Mouse (Mus musculus): ENCODE measurements at regions not wholly inside any gene's neighbourhood (a gene's known extent, or its start where the extent isn't known, plus 50 kb on each side); places are given as distances from the start of the nearest gene placed in this dataset.

DNA sequence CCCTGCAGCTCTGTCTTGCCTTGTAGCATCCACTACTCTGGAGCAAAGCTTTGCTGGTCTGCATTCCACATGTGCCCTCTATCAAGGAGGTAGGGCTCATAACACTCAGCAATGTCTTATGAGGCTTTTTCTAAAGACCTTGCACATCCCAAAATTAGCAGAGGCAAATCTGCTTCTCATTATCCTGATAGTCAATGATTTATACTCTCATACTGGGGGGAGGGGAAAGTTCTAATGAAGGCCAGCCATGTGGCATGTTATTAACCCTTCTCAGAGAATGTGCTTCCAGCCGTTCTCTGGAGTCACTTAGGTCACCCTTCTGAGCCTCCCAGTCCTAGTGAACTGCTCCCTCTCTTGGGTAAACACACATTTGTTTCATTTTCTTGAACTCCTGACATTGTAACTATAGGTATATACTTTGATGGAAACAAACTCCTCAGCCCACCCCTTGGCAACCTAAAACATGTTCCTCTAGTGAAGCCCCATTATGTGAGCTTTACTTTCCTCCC is 307.7 kb upstream of the Nt5c1b start:
- DNase-seq (ENCODE audit: low spot score) = no peak

DNA sequence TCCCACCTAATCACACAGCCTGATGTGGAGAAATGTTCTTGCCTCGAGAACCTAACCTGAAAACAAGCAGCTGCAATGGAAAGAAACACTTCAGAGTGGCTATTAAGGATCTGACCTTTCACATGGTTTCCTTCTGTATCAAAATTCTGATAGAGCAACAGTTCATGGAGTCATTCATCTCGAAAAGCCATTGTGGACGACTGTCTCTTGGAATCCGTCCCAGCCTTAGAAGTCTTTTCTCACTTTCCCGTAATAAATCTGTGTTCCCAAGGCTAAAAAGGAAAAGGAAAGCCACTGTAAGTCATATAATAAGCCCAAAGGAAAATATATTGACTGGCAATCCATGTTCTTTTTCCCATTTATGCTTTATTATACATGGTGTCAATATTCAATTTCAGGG is 291.4 kb upstream of the Nt5c1b start:
- DNase-seq (ENCODE audit: low spot score) = no peak

DNA sequence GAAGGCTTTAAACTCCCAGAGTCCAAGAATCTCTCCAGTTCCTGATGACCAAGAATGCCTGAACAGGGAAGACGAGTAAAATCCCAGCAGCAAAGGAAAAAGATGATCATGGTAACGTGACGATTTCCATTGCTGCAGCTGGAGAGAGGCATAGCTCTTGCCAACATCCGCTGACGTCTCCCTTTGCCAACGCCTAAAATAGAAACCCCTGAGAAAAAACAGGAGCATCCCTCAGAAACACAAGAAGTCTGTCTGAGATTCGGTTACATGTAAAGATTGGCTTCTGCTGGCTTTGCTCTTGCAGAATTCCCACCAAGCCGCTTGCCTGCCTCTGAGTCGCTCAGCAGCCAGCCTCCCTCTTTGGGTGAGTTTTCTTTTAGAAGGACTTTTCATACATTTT is 290.3 kb upstream of the Nt5c1b start:
- DNase-seq (ENCODE audit: low spot score) = peak; percentile 9

DNA sequence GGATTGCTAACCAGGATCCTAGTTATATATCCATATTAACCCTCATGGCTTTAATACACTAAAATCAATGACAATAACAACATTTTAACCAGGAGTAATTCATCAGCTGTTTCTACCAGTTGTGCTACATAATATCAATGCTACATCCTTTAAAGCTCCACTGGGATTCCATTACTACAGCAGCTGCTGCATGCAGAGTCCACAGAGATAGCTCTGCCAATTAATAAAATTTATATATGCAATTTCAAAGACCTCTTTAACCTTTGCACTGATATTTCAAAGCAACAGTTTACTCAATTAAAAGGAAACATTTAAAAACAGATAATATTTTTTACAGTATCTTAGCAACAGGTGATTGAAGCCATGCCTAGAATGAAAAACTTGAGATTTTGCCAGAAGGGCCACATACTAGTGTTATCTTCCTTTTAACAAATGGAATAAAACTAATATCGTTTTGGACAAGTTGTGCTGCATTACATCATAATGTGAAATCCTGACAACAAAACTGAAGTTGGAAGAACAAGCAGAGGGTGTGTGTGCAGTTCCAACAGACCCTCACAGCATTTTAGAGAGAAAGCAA is 256.8 kb upstream of the Nt5c1b start:
- DNase-seq (ENCODE audit: low spot score) = peak; percentile 23

DNA sequence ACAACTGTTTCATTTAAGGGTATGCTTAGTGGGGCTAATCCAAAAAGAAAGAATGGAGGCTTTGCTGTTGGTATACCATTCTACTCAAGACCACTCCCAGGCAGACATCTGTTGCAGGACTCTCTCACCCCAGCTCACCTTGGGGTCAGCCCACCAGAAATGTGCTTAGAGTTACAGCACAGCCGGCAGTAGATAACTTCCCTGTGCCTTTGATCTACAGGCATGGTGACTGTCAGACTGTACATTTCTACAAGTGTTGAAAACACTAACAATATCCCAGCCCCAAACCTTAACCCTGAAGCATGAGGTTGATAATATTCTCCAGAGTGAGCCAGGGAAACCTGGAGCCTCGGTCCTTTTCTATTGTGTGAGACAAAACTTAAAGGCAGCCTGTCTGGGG is 247.7 kb upstream of the Nt5c1b start:
- DNase-seq (ENCODE audit: low spot score) = no peak

DNA sequence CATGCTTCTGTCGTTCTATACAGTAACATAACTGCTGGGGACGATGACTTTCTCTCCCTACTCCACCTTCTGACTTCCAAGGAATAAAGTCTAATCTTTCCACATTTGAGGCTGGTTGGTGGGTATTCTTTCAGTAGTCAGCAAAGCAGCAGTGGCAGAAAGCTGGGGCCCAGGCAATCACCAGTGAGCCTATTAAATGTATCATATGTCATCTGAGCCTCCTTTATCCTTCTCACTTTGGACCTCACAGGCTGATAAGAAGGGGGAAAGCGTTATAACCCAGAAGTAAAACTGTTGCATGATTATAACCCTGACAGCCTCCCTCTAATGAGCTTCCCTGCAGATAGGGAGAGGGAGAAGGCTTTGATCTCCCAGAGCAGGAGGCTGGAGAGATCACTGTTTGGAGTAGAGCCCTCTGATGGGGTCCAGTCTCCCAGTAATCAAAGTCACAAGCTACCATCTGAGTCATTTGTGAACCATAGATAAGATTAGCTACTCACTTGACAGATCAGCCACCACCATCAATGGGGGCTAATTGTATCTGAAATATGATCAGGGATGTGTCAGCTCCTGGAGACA is 241.7 kb upstream of the Nt5c1b start:
- DNase-seq (ENCODE audit: low spot score) = no peak

DNA sequence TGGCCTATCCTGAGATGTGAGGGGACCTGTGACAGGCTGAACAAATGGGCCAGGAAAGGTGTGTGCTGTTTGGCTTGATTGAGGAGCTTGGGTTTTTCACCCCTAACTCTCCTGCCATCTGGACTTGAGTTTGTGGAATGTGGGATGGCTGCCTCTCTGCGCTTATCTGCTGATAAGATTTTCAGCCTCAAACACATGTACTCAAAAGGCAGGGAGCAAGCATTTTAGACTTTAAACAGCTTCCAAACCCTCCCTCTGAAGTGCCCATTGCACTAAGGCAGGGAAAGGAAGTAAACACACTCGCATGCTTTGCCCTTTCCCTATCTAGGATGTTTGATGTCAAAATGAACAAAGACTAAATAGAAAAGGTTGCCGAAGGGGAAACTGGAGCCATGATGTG is 235.6 kb upstream of the Nt5c1b start:
- no peak for DNase-seq (ENCODE audit: low spot score)

DNA sequence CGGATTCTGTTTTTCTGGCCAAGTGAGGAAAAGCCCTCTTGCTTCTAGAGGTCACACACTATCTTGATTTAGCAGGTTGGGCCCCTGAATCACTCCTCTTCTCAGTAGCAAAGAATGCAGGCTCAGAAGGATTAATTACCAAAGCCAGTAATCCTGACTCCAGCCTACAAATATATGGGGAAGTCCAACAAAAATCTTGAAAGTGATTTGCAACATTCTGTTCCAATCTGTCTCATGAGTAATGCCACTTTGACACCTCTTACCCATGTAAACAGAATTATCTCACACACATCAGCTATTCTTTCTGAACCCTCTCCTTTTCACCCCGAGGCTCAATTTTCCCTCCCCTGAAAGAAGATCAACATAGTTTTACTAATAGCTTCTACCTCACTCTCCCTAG is 233.9 kb upstream of the Nt5c1b start:
- no peak for DNase-seq (ENCODE audit: low spot score)

DNA sequence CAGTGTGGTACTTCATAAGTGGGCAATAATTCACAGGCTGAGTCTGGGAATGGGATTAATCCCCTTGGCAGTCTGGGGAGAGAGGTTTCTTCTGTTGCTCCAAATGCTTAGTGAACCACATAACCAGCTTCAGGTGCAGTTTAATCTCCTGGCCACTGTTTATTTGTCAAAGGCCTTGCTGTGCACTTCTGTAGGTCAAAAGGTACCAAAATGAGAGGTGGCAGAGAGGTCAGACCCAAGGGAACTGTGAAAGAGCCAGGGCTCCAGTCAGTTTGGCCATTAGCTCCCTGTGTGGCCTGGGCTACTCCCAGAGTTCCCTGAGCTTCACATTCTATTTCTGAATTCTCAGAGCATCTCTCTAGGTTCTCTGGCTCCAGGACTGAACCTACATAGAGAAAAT is 229.6 kb upstream of the Nt5c1b start:
- no peak for DNase-seq (ENCODE audit: low spot score)

DNA sequence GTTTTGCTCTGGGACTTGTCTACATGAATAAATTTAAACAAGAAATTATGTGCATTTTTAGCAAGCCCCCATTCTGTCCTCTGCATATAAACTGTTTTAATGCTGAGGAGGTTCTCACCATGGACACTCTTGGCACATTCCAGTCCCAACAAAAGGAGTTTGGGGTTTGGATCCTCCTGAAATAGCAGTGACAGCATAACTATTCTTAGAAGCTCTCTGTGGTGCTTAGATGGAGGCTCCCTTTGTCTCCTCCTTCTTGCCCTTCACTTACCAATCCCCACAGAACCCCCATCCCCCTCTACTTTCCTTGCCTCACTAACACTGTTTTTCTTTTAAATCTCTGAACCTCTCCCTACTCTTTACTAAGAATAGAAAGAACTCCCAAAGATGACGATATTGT is 208.9 kb upstream of the Nt5c1b start:
- DNase-seq (ENCODE audit: low spot score) = no peak

DNA sequence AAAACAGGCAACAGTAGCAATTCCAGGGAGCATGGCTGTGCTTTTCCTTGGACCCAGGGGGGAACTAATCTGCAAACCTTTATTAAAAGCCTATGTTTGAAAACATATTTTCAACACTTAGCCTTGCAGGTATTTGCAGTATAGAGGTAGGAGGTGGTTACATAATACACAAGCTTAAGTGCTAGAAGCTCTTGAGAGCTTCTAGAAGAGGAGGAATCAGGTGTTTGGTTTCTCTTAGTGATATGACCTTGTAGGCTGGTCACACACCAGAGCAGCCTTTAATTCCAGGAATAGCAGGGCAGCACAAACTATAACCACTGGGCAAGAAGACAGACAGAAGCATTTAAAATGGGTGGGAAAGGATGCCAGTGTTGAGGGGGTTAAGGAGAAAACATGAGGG is 201.7 kb upstream of the Nt5c1b start:
- no peak for DNase-seq (ENCODE audit: low spot score)

DNA sequence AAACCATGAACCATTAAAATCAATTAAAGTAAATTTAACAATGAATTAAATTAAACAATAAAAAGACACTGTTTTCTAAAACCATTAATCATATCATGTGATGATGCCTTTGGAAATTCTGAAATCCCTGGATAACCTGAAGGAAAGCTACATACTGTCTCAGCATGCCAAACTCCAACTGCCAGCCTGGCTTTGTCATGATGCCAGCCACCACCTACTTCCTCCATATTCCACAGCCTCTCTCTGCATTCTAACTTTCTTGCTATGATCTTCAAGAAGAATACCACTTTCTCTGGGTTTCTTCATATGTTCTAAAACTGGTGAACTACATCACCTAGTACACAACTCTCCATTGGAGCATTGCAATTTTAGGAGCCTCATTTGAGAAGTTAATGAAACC is 201.2 kb upstream of the Nt5c1b start:
- DNase-seq (ENCODE audit: low spot score) = no peak

DNA sequence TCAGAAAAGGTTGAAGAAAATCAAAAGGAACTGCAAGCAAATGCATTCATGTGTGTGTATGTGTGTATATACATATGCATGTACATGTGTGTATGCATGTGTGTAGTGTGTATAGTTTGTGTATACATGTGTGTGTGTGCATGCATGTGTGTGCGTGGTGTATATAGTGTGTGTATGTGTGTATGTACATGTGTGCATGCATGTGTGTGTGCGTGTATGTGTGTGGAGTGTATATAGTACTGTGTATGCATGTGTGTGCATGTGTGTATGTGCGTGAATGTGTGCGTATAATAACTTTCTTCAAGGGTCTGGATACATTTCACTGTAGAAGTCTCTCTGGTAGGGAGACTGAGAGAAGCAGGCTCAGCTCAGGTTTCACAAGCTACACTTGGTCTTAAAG is 191.1 kb upstream of the Nt5c1b start:
- no peak for DNase-seq (ENCODE audit: low spot score)

DNA sequence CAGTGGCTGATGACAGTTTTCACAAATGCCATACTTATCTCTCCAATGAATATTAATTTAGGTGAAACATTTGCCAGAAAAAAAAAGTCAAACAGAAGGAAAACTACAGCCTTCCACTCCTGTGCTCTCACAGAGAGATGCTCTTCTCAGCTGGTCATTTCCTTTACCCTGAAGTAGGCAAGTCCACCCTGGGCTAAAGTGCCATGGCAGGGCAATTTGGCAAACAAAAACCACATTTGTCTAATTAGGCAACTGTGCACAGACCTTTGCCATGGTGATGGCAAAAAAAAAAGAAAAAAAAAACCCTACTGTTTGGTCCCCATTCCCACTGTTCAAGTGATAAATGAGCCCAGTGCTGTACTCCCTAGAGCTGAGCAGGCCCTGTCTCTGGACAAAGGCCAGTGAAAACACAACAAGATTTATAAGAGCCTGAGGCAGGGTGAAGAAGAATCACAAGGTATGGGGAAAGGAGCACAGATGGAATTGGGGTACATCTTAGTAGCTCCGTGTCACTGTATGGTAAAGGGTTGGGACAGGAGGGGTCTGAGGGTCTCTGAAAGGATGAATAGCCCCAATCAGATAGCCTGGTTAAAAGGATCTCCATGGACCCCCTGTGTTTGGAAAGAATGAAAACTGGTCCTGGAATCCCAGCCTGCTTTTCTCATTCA is 190.5 kb upstream of the Nt5c1b start:
- no peak for DNase-seq (ENCODE audit: low spot score)

DNA sequence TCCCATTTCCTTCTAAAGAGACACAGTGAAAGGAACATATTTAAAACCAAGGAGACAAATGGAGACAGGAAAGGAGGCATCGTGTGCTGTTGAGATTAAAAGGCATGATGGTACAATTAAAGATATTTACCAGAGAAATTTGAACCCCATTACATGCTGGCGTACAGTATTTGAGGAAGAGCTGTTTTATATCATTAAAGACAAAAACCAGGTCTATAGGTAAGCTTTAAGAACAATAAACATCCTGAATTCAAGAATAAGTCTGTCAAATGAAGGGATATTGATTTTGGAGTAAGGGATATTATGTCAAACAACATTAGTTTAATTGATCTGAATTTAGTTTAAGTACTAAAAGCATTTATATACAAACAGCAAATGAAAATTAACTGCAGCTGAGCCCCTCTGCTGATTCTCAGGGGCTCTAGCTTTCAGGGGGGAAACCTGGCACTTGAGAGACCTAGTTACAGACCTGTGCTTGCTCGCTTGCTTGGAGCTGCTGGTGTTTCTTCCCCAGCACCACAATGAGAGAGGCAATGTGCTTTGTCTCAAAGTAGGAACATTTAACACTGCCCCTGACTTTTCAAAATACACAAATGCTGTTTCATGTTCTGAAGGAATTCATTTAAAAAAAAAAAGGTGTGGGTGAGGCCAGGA is 189.8 kb upstream of the Nt5c1b start:
- DNase-seq (ENCODE audit: low spot score) = no peak

DNA sequence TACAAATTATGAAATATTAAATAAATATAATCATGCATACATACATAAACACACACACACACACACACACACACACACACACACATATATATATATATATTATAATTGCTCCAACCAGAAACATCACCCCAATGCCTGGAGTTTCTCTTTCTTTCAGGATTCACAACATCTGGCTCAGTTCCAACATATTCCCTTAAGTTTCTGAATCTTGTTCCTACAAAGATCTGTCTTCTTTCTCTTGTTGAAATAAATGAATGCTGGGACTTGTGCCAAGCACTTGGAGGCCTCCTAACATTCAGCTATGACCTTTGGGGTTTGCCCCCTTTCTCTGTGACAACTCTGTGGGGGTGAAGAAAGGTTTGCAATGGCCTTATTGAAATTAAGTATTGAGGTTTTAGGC is 187.2 kb upstream of the Nt5c1b start:
- no peak for DNase-seq (ENCODE audit: low spot score)

DNA sequence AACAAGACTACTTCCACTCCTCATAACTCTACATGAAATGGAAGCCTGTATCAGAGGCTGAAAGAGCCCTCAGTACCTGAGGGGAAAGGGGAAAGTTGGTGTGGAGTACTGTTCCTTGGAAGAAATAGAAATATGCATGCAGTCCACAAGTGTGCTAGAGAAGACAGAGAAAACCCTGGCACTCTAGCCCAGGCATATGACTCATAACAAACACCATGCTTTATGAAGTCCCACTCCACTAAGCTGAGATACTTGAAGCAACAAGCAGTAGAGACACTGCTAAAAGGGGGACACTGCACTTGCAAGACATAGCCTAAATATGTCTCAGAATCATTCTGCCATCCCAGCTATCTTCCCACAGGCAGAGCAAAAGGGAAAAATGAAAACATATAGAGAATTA is 183.2 kb upstream of the Nt5c1b start:
- DNase-seq (ENCODE audit: low spot score) = no peak

DNA sequence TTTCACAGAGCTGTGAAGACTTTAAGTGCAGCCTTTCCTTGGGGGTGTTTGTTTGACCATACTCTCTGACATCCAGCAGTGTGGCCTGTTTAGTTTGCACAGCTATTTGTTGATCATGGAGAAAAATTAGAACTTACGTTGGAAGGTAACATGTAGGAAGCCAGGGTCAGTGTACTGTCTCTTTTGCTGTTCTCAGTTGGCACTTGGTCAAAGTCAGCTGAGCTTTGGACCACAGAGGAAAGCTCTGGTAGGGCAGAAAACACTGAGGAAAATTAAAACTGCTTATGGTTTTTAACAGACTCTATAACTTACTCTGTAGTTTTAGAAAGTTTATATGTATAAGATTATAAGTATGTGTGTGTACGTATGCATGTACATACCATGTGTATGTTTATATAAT is 180.0 kb upstream of the Nt5c1b start:
- DNase-seq (ENCODE audit: low spot score) = no peak

DNA sequence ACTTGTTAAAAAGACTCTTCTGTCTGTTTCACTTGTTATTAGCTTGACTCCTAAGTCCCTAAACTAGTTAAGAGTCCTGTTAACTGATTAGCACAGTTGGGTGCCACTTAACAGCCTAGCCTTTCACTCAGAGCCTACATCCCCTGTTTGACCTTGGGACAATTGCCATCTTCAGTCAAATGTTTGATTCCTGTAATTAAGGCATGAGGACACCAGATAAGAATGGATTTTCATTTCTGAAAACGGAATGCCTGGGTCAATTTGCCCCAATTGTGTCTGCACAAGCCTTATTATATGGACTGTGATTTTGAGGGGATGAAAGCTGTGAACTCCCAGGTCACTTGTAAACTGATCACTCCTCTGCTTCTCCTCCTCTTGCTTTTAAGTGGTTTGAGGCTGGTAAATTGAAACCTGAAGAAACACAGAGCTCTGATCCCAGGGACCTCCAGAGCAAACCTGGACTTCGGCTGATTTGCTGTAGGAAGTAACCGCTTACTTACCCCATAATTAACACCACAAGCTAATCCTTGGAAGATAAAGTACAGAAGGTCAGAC is 171.8 kb upstream of the Nt5c1b start:
- DNase-seq (ENCODE audit: low spot score) = no peak

DNA sequence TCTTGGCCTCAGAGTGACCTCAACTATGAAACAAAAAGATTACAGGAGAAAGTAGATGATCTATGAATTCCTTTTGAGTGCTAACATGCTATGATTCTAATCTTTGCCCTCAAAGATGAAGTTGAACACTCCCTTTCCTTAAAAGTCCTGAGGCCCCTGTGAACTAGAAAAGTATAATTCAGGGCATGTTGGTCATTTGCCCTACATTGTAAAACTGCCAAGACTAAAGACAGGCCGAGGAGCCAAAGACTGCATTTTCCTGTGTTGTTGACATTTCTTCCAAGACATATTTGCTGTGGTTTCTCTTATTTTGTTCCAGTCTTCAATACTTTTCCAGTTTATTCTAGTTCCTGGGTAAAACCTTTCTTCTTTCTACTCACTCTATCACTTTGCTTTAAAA is 159.9 kb upstream of the Nt5c1b start:
- no peak for DNase-seq (ENCODE audit: low spot score)

DNA sequence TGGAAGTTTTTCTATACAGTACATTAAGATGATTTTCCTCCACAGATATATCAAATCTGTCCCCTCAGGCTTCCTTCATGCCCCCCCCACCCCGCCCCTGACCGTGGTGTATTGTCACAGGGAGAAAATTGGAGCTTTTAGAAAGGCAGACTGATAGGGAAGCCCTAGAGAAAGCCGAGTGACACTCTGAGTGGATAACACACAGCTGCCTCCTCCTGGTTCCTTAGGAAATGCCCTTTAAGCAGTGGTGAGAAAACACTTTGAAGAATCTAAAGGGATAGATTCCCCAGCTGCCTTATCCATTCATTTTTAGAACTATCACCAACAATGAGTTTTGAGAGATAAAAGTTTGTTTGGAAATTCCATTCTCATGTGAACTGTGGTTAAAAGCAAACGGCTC is 147.0 kb upstream of the Nt5c1b start:
- no peak for DNase-seq (ENCODE audit: low spot score)

DNA sequence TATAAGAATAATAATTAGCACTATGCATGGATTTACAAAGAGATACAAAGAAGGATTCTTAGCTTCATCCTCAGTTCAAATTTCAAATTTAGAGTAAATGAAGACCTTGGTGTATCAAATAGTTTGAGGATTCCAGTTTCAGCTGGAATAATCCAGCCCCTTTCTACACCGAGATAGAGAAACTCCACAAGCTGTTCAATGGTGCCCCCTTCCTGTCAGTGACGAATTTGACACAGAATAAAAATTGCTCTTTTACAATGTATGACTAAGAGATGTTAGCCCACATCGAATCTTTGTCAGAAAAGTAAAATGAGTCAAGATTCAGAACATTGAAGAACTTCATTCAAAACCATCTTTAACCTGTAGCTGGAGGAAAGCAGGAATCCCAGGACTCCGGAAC is 145.9 kb upstream of the Nt5c1b start:
- DNase-seq (ENCODE audit: low spot score) = peak; percentile 31

DNA sequence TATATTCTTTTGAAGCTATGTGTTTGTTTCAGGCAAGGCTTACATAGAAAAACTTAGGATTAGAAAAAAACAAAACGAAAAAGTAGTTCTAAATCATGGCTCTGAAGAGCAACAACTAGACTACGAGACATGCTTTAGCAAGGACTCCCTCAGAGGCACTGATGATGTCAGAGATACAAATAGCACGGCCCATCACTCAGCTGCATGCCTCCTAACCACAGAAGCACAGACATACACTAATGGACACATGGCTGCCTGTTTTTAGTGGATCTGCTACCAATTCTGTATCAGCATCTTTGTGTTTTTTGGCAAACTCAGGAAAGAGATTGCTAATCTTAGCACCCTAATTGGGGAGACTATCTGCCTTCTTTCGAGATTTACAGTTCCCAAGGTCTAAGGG is 138.6 kb upstream of the Nt5c1b start:
- no peak for DNase-seq (ENCODE audit: low spot score)

All from heart, adult 8-10 months (tissue).